Mouse (Mus musculus) B cell, adult 2 months (primary cell): ENCODE results near the gene Jazf1.
A peak's percentile ranks its signal among the peaks of the same experiment; 100 is the strongest.

Experiments used
- DNase-seq, 2 experiments: peaks; one replicate each; pipeline ENCODE4 v3.0.0; 2022

Jazf1 gene

DNA sequence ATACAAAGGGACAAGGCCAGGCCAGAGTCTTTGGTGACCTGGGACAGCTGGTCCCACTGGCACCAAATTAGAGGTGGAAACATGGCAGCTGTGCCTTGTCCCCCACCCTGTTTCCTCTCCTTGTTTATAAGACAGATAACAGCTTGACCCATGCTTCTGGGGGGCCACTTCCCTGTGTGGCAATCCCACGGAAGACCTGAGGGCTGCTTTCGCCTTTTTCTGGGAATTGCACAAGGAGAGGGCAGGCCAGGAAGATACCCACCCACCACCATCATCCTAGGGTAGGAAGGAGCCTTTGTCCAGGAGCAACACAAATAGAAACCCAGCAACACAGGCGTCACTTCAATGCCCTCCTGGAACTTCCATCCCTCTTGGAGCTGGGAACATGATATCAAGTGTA is 276.0 kb downstream of the Jazf1 start:
- DNase-seq: no peak

DNA sequence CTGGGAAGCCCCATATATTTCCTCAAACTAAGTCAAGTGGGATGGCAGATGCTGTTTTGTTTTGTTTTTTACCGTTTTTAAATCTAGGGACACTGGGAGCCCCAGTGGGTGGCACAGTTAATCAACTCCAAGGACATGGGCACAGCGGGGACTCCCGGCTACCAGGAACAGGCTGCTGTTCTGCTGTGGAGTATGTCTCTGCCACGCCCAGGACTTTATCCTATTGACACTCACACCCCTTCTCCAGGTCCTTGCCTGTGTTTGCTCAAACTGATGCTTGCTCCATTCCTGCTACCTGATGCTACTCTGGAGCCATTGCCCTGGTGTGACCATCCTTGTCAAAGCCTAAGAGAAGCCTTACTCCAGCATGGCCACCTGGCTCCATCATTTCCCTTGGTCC is 277.6 kb downstream of the Jazf1 start:
- no peak for DNase-seq

DNA sequence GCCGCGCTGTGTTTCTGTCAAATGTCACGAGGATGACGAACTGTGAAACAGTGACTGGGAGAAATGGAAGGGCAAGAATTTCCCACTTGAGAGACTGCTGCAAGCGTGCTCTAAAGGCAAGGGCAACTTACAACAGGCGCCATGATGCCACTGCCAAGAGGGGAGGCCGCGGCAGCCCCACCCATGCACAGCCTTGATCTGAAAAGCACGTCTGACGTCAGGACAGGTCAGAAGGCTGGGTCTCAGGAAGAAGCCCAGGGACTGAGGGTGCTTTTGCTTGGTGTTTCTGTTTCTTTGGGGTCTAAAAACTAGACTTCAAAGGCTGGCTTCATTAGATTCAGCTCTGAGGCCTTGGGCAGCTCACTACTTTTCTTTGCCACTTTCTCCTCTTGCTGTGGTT is 278.1 kb downstream of the Jazf1 start:
- no peak for DNase-seq

DNA sequence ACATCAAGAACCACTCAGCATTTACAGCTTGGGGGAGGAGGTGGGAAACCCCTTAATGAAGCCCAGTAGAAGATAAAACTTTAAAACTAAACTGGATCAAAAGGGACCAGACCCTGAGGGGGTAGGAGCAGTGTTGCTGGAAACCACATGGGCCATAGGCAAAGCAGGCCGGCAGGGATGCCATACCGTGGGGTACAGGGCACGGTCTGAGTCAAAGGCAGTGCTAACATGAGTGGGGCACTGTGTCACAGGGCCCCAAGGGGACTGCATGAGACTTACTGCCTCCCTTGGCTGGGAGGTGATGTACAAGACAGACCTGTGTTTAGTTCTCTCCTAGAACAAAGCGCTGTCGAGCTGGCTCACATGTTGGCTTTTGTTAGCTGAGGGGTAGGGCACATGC is 288.9 kb downstream of the Jazf1 start:
- no peak for DNase-seq

DNA sequence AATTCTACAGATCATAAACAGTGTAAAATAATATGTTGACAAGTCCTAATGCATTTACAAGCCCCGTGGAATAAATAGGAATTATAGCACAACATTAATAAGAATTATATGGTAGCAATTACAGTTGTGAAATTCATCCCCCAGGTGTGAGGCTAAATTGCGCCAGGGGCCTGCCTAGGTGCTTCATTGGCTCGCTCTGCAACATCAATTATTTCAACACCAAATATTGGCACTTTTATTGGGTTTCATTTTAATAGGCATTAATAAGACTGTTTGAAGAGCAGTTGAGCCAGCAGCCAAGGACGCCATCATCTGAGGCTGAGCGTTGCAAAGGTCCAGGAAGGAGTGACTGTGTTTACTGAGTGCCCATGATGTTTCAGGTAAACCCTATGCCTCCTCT is 289.9 kb downstream of the Jazf1 start:
- no peak for DNase-seq

DNA sequence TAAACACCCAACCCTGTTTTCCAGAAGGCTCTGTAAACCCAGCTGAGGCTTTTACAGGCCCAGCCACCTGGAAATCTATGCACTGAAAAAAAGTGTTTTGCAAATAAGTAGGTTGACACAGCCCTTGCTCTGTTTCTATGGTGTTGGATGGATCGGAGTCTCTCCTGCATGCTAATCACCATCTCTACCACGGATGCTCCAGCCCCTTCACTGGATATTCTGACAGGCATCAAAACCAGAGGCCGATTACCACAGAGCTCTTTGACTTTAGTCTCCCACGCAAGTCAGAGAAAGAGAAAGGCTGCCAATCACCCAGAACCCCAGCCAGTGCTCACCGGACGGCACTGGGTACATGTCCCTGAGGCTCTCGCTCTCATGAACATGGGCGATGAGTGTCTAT is 291.4 kb downstream of the Jazf1 start:
- no peak for DNase-seq

DNA sequence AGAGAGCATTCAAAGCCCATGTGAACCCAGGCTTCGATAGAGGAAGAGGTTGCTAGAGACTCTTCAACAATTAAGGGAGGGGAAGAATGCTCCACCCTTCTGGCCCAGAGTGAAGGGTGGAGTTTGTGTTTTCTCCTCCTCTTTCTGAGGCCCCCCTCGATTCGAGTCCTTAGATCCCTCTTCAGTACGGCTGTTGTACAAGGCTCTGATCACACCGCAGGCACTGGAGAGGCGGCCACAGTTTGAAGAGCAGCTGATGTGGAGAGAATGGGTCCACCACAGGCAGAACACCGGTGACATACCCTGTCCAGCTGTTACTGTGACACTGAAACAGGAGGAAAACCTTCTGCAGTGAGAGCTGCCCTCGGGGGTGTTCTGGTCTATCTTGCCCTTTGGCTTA is 292.5 kb downstream of the Jazf1 start:
- no peak for DNase-seq

DNA sequence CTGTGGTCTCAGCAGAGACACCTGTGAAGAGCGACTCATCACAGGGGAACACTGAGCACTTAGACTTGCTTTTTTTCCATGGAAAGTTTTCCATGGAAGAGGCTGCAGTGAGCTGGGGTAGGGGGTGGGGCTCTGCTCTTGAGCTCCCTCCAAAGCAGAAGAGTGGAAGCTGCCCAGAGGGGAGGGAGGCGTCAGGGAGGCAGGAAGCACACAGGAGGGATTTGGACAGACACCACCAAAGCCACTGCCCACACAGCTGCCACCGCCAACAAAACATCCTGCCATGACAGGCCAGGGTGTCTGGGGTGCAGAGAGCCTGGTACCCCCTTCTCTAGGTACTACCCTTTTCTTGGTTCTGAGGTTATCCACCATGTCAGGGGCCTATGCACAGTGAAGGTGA is 293.1 kb downstream of the Jazf1 start:
- DNase-seq: no peak

DNA sequence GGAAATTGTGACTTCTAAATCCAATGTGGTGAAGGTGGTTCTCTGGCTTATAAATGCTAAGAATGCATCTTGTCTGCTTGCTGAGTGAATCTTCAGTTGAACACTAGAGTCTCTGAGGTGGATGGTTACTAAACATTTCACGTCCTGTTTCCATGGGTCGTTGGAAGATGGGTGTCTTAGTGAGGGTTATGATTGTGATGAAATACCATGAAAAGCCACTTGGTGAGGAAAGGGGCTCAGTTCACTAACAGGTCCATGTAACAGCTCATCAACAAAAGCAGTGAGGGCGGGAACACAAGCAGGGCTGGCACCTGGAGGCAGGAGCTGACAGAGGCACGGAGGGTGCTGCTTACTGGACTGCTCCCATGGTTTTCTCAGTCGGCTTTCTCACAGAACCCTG is 295.3 kb downstream of the Jazf1 start:
- no peak for DNase-seq

DNA sequence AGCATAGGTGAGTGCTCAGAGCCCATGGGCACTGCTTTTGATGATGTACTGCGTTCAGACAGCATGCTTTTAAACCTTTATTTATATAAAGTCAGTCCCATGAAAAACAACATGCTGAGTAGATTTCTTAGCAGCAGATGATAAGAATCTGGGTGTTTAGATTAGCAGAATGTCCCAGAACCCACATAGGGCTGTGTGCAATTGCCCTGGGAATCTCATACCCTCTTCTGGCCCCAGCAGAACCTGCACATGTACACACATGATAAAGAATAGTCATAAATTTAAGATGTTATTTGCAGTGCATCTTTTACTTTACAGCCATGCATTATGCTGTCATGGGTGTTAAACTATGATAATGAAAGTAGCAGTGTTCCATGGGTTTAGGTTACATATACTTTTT is 297.6 kb downstream of the Jazf1 start:
- DNase-seq: no peak

DNA sequence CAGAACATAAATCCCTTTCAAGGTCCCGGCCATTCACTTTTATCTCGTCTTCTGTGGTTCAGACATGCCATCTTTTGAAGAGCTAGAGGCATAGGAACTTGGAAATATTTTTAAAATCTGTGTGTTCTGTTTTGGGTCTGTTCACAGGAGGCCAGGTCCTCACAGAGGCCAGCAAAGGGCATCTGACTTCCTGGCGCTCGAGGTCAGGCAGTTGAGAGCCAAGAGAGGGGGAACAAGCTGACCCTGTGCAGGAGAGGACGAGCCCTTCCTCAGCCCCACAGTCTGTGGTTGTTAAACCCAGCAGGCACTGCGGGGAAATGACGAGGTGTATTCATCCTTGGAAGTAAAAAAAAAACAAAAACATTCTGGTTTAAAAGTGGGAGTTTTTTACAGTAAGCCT is 303.2 kb downstream of the Jazf1 start:
- DNase-seq: no peak

DNA sequence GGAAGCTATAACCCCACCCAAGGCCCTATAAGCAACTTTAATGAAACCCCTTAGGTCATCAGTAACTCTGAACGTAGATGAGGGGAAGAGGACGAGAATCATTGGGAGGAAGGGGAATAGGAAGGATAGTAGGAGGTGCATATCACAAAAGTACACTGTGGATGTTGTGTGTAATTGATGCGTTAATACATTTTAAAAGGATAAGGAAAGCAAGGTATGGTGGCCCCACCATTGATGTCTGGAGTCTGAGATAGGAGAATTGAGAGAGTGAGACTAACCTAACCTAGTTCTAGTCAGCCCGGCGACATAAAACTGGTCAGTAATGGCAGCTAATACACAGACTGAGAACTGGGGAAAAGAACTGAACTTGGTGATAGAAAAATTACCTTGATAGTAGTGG is 315.6 kb downstream of the Jazf1 start:
- no peak for DNase-seq

DNA sequence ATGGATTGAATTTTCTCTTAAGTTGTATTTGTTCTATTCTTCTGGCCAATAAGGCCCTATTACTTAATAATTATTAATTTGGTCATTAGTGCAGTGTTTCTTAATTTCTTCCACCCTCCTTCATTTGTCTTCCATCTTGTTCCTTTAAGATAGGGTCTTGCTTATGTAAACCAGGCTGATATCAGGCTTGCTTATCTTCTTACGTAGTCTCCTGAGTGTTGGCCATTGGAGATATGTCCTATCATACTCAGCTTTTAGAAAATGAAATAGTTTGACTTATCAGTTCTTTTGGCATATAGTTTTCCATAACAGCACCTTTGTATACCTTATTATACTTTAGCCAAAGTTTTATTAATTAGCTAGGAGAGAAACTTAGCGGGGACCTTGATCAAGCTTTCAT is 333.8 kb downstream of the Jazf1 start:
- no peak for DNase-seq

DNA sequence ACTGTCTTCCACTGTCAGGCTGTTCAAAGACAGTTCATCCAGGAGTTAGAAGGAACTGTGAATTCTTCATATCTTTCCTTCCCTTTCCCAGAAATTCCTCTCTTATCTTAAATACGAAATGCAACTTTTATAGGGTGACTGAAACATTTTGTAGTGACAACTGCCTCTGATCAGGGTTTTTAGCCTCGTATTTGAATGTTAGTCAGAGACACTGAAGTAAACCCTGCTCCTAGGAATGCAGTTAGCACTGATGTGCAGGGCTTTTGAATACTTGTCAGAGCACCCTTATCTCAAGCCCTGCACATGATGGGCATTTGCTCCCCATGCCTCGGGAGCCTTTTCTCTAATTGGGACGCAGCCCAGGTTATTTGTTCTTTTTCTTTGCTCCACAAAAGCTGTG is 338.1 kb downstream of the Jazf1 start:
- DNase-seq: no peak

DNA sequence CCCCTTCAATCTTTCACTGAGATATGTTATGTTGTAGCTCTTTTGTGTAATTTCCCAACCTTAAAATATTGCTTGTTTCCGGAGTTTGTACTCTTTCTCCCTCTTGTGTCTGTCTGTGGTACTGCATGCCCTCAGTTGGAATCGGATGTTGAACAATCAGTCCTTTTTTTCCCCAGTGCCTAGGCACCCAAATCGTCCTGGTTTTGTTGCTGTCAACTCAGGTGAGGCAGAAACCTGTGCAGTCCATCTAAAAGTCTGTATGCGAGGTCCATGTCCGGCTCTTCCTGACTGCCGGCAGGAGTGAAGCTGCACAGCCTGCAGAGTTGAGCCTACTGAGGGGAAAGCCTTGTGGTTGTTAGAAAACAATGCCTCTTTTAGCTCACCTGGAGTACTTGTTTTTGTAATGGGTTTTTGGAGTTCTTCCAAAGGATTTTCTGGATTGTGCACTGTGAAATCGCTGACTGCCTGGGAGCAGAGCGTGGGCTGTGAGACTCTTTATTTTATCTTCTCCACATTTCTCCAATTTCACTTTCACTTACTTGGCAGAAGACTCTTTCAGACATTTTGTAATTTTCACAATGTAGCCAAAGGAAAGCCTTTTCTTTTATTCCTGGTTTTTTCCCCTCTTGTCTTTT is 343.5 kb downstream of the Jazf1 start:
- peak; percentile 76 to 79 for DNase-seq
